Mouse (Mus musculus) liver, embryonic 14.5 days (tissue): ENCODE data around the gene Usp24.

Experiments used
- CTCF ChIP-seq: IDR thresholded peaks from 2 replicates; pipeline ENCODE4 v1.5.1; 2016; ENCODE audit warnings: antibody characterized with exemption, low read depth, control low read depth
- EP300 ChIP-seq: IDR thresholded peaks from 2 replicates; pipeline ENCODE4 v1.6.1; 2016; ENCODE audit warnings: antibody characterized with exemption, low read depth

DNA sequence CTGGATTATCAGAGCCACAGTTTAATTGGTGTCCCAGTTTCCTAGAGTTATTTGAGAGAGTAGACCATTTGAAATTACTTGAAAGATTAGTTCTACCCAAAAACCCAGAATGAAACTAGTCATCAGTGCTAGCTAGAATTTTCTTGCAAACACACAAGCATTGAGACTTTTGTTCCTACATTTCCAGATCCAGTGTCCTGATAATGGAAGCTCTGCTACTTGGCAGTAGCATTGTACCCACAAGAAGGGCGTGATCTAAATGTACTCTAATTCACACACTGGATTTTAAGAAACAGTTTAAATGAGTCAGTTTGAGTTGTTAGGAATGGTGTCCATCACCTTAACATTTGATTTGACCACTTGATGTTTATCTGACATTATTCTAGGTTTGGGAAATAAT lies 31.7 kb downstream of the Usp24 start:
- no peak for TF ChIP-seq CTCF
- TF ChIP-seq EP300: no peak
